Mouse (Mus musculus) limb, embryonic 14.5 days (tissue): ENCODE results near the gene Abhd14a. TPM values are rescaled to one million over a fixed set of nuclear protein-coding genes. Genes with fewer than 3 reads are reported as not detected.

Experiments used
- ATAC-seq: fragments of 200-750 bp; cut with Nextera tagmentation; 2 replicates; pipeline ENCODE4 v1.8.0; 2017; ENCODE audit warnings: low read depth, moderate number of reproducible peaks, moderate TSS enrichment; ENCODE audit not compliant: low FRiP score
- DNase-seq: peaks from one replicate; pipeline ENCODE4 v3.0.0-alpha.2; 2015; ENCODE audit warnings: low spot score
- H3K27ac ChIP-seq: fragments of 300-500 bp; sonication (generic); replicated peaks from 2 replicates; pipeline ENCODE4 v1.5.1; 2014; ENCODE audit warnings: low read depth, mild to moderate bottlenecking, low read length, moderate library complexity, mixed read lengths
- H3K27me3 ChIP-seq: fragments of 300-500 bp; sonication (generic); 2 replicates; pipeline ENCODE4 v1.6.1; 2014; ENCODE audit warnings: low read length, mixed read lengths; ENCODE audit not compliant: control insufficient read depth, insufficient read depth
- H3K36me3 ChIP-seq: fragments of 300-500 bp; sonication (generic); 2 replicates; pipeline ENCODE4 v1.6.1; 2014; ENCODE audit warnings: mild to moderate bottlenecking, low read length, moderate library complexity, mixed read lengths; ENCODE audit not compliant: control insufficient read depth, insufficient read depth
- H3K4me1 ChIP-seq: fragments of 300-500 bp; sonication (generic); 2 replicates; pipeline ENCODE4 v1.6.1; 2014; ENCODE audit warnings: antibody characterized with exemption, low read length, mixed read lengths; ENCODE audit not compliant: control insufficient read depth, insufficient read depth
- H3K4me2 ChIP-seq: fragments of 300-500 bp; sonication (generic); replicated peaks from 2 replicates; pipeline ENCODE4 v1.6.1; 2014; ENCODE audit warnings: low read depth, mild to moderate bottlenecking, low read length, moderate library complexity; ENCODE audit not compliant: severe bottlenecking
- H3K4me3 ChIP-seq: fragments of 300-500 bp; sonication (generic); replicated peaks from 2 replicates; pipeline ENCODE4 v1.5.1; 2014; ENCODE audit warnings: low read length
- H3K9ac ChIP-seq: fragments of 300-500 bp; sonication (generic); 2 replicates; pipeline ENCODE4 v1.6.1; 2014; ENCODE audit warnings: mild to moderate bottlenecking, low read depth, low read length, moderate library complexity; ENCODE audit not compliant: severe bottlenecking
- H3K9me3 ChIP-seq: fragments of 300-500 bp; sonication (generic); 2 replicates; pipeline ENCODE4 v1.6.1; 2016; ENCODE audit warnings: low read length; ENCODE audit not compliant: control insufficient read depth
- POLR2A ChIP-seq: fragments of 200-500 bp; IDR thresholded peaks from 2 replicates; pipeline ENCODE4 v1.8.0; 2012; ENCODE audit warnings: inconsistent platforms, mild to moderate bottlenecking, moderate library complexity, borderline replicate concordance; ENCODE audit not compliant: insufficient read depth, insufficient read length; ENCODE audit errors: extremely low read depth
- WGBS: fragments of 180-500 bp; shearing (Covaris S2); extraction: QIAGEN DNeasy Blood & Tissue Kit; methylation state at CpG from one replicate; pipeline ENCODE4 v1.1.7; 2014; 5-methylcytosine and 5-hydroxymethylcytosine counted together
- polyA plus RNA-seq, 2 experiments: library from polyadenylated mRNA; depleted of rRNA in 1 of 2; stranded (reverse) in 1 of 2; unstranded in 1 of 2; fragments of >200 nt; fragmentation: Nextera tagmentation in 1 of 2; extraction: Ambion mirVana in 1 of 2; gene quantifications; 2 replicates each; pipeline versions ENCODE4 v1.2.1 to v1.2.3; 2012 to 2014

The Abhd14a gene
- polyA plus RNA-seq, 2 experiments: 69.5 to 79.9 TPM

DNA sequence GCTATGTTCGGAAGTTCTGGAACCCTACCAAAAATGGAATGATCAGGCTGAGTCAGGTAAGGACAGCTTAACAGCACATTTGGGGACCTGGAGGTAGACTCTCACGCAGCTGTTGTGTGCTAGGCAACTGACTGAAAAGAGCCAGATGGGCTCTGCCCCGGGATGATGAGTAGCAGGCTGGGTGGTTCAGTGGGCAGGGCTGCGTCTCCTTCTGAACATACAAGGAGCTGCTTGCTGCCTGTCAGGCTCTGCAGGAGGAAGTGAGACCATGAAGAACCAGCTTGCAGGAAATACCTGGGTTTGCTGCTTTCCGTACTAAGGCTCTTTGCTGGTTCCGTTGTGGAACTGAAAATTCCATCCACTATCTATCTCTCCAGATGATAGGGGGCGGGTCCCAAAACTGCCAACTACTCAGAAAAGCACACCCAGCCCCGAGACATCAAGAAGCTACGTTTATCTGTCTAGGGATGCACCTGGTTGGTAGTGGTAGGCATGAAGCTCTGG is 36.3 kb downstream of the Abhd14a start:
- no peaks in the 10 kb centered on the region for H3K36me3 ChIP-seq
- no peaks in the 10 kb centered on the region; the same call in 1 of the 2 replicates for H3K9me3 ChIP-seq
- DNase-seq: no peak
- H3K4me2 ChIP-seq: no peak overlapping the region
- H3K4me3 ChIP-seq: no peak overlapping the region
- no peak overlapping the region for H3K27ac ChIP-seq
- H3K4me1 ChIP-seq: peaks cover 6% of the 10 kb centered on the region; the same call in 1 of the 2 replicates
- 67% methylated on average over 9 of the region's 9 CpGs for WGBS
- no peak for ATAC-seq
- no peak overlapping the region for H3K9ac ChIP-seq
- no peak for TF ChIP-seq POLR2A
- no peaks in the 10 kb centered on the region for H3K27me3 ChIP-seq

DNA sequence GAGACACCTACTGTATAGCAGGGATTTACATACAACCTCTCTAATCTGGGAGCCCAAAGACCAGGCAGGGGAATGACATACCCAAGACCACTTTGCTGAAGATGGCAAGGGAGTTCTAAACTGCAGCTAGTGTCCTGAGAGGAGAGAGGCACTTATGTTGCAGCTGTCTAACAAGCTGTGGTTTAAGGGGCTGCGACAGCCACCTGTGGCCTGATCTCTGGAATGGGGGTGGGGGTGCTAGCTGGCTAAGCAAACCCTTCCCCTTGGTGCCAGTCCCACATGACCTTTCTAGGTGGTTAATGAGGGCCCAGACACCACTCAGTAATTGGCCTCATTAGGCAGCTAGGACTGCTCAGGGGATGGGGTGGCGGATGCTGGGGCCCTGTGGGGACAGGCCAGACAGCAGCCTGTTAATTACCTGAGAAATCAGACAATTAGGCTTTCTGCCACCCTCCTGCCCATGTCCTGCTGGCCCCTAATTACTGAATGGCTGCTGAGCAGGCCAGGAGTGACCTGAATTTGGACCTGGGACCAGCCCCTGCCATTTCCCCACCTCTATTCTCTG is 37.3 kb downstream of the Abhd14a start:
- no peak for TF ChIP-seq POLR2A
- H3K36me3 ChIP-seq: no peaks in the 10 kb centered on the region
- no peak overlapping the region for H3K27ac ChIP-seq
- 48% methylated on average over 2 of the region's 2 CpGs for WGBS
- no peak overlapping the region for H3K9ac ChIP-seq
- H3K4me3 ChIP-seq: no peak overlapping the region
- H3K27me3 ChIP-seq: no peaks in the 10 kb centered on the region
- DNase-seq (no peak), ATAC-seq (no peak)
- H3K4me2 ChIP-seq: no peak overlapping the region
- H3K4me1 ChIP-seq: peaks cover 6% of the 10 kb centered on the region; the same call in 1 of the 2 replicates
- no peaks in the 10 kb centered on the region; the same call in 1 of the 2 replicates for H3K9me3 ChIP-seq

DNA sequence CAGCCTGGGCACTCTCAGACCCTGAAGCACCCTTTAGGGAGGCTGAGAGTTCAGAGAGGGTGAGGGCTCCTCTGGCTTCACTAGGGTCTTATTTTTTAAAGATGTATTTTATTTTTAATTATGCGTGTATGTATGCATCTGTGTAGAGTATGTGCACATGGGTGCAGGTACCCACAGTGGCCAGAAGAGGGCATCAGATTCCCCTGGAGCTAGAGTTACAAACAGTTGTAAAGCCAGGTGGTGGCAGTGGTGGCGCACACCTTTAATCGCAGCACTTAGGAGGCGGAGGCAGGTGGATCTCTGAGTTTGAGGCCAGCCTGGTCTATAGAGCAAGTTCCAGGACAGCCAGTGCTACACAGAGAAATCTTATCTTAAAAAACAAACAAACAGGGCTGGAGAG is 38.4 kb downstream of the Abhd14a start:
- 97% methylated on average over 4 of the region's 4 CpGs for WGBS
- Histone ChIP-seq H3K27ac (no peak overlapping the region), H3K4me1 (peaks cover 6% of the 10 kb centered on the region; the same call in 1 of the 2 replicates)

DNA sequence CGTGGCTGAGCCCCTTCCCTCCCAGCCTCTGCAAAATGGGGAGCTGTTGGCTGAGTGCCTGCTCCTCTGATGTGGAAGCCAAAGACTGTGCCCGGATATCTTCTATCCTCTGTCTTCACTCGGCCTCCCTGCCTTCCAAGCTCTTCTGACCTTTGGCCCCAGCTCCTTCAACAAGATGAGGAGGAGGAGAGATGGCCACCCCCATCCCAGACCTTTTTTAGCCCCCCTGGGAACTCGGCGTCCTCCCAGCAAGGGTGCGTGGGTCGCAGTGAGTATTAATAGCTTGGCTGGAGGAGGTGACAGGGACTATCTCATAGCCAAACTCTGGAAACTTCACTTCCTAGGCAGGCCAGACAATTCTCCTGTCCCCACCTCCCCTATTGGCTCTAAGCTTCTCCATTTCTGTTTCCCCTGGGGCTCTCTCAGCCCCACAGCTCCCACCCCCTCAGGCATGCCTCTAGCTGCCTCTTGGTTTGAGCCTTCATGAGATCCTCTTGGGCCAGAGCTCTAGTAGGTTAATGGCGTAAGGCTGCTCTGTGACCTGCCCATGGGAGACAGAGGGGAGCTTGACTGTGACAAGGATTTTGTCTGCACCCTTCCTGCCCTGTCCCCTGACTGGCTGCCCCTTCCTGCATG is 40.9 kb downstream of the Abhd14a start:
- 57% methylated on average over 8 of the region's 8 CpGs for WGBS
- Histone ChIP-seq H3K4me2 (no peak overlapping the region), H3K27ac (no peak overlapping the region)

More for the DNA sequence above, 38.4 kb downstream of the Abhd14a start:
- Histone ChIP-seq H3K9ac (no peak overlapping the region), H3K4me2 (no peak overlapping the region), H3K4me3 (no peak overlapping the region), H3K9me3 (no peaks in the 10 kb centered on the region; the same call in 1 of the 2 replicates), H3K36me3 (no peaks in the 10 kb centered on the region), H3K27me3 (no peaks in the 10 kb centered on the region)
- no peak for DNase-seq
- no peak for TF ChIP-seq POLR2A
- ATAC-seq: no peak

DNA sequence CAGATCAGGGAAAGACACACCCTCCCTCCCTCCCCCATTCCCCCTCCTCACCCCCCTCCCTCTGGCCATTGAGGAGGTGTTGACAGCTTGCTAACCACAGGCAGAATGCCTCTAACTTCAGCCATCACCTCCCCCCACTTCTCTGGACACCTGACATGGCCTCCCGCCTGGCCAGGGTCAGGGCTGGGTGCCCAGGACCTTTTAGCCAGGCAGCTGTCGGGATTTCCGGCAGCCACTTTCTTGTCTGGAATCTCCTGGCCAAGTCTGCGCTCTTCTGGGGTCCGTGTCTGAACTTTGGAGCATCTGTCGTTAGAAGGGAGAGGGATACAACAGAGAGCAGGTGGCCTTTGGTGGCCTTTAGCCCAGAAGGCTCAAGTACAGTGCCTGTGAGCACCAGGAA is 42.2 kb downstream of the Abhd14a start:
- no peak for TF ChIP-seq POLR2A
- no peak overlapping the region for H3K4me3 ChIP-seq
- ATAC-seq: peak; percentile 36
- no peaks in the 10 kb centered on the region; the same call in 1 of the 2 replicates for H3K9me3 ChIP-seq
- H3K4me1 ChIP-seq: peaks cover 4% of the 10 kb centered on the region
- H3K36me3 ChIP-seq: no peaks in the 10 kb centered on the region
- no peak overlapping the region for H3K27ac ChIP-seq
- DNase-seq: no peak
- 23% methylated on average over 6 of the region's 6 CpGs for WGBS
- no peak overlapping the region for H3K4me2 ChIP-seq
- no peak overlapping the region; the same call in 1 of the 2 replicates for H3K9ac ChIP-seq
- no peaks in the 10 kb centered on the region for H3K27me3 ChIP-seq

More for the DNA sequence above, 40.9 kb downstream of the Abhd14a start:
- H3K9me3 ChIP-seq: no peaks in the 10 kb centered on the region; the same call in 1 of the 2 replicates
- peaks cover 6% of the 10 kb centered on the region for H3K4me1 ChIP-seq
- ATAC-seq: no peak
- DNase-seq: no peak
- no peak overlapping the region for H3K9ac ChIP-seq
- no peak overlapping the region for H3K4me3 ChIP-seq
- no peaks in the 10 kb centered on the region for H3K36me3 ChIP-seq
- no peaks in the 10 kb centered on the region for H3K27me3 ChIP-seq
- no peak for TF ChIP-seq POLR2A
